Mouse (Mus musculus) liver, postnatal 0 days (tissue): ENCODE data around the gene Sod2. TPM values are rescaled to one million over a fixed set of nuclear protein-coding genes. Genes with fewer than 3 reads are reported as not detected.
"Not testable (repeated sequence)": the region's sequence is repeated elsewhere in the genome, so short reads cannot be mapped to it uniquely, and the experiment has no call there.

ENCODE experiments used
- ATAC-seq: fragments of 200-750 bp; cut with Nextera tagmentation; 2 replicates; pipeline ENCODE4 v1.8.0; 2017; ENCODE audit warnings: mild to moderate bottlenecking, moderate library complexity
- DNase-seq: peaks from one replicate; pipeline ENCODE4 v3.0.0-alpha.2; 2016
- H3K27ac ChIP-seq: fragments of 300-500 bp; sonication (generic); 2 replicates; pipeline ENCODE4 v1.5.1; 2014; ENCODE audit warnings: antibody characterized with exemption, moderate library complexity, mild to moderate bottlenecking, low read depth
- H3K27me3 ChIP-seq: fragments of 300-500 bp; sonication (generic); 2 replicates; pipeline ENCODE4 v1.6.1; 2014; ENCODE audit warnings: low read length, control low read depth, mixed read lengths; ENCODE audit not compliant: insufficient read depth
- H3K36me3 ChIP-seq: fragments of 300-500 bp; sonication (generic); replicated peaks from 2 replicates; pipeline ENCODE4 v1.6.1; 2014; ENCODE audit warnings: mild to moderate bottlenecking, control low read depth, low read length, moderate library complexity, mixed read lengths; ENCODE audit not compliant: insufficient read depth
- H3K4me1 ChIP-seq: fragments of 300-500 bp; sonication (generic); 2 replicates; pipeline ENCODE4 v1.6.1; 2014; ENCODE audit warnings: antibody characterized with exemption, mild to moderate bottlenecking, control low read depth; ENCODE audit not compliant: insufficient read depth
- H3K4me2 ChIP-seq: fragments of 300-500 bp; sonication (generic); 2 replicates; pipeline ENCODE4 v1.6.1; 2014; ENCODE audit warnings: low read depth, mild to moderate bottlenecking, low read length, moderate library complexity, mixed read lengths
- H3K4me3 ChIP-seq: fragments of 300-500 bp; sonication (generic); 2 replicates; pipeline ENCODE4 v1.5.1; 2014; ENCODE audit warnings: low read depth, low read length
- H3K9ac ChIP-seq: fragments of 300-500 bp; sonication (generic); replicated peaks from 2 replicates; pipeline ENCODE4 v1.6.1; 2014; ENCODE audit warnings: mild to moderate bottlenecking, moderate library complexity
- H3K9me3 ChIP-seq: fragments of 300-500 bp; sonication (generic); 2 replicates; pipeline ENCODE4 v1.6.1; 2016; ENCODE audit warnings: mild to moderate bottlenecking, control low read depth, low read length, mixed read lengths
- WGBS: fragments of 180-500 bp; shearing (Covaris S2); extraction: QIAGEN DNeasy Blood & Tissue Kit; methylation state at CpG from one replicate; pipeline ENCODE4 v1.1.7; 2014; ENCODE audit not compliant: insufficient replicate concordance; 5-methylcytosine and 5-hydroxymethylcytosine counted together
- polyA plus RNA-seq: library from polyadenylated mRNA; unstranded; fragments of >200 nt; fragmentation: Nextera tagmentation; extraction: Ambion mirVana; gene quantifications from 2 replicates; pipeline ENCODE4 v1.2.1, GENCODE M21; 2015

The Sod2 gene
- polyA plus RNA-seq, 1 experiment from 2014 or later = 200 TPM

- H3K9me3 ChIP-seq, H3K4me3 ChIP-seq, H3K4me2 ChIP-seq, H3K27ac ChIP-seq, H3K27me3 ChIP-seq, H3K36me3 ChIP-seq, DNase-seq, H3K4me1 ChIP-seq, H3K9ac ChIP-seq, ATAC-seq: not testable (repeated sequence)
- 63% methylated on average over 4 of the region's 7 CpGs for WGBS
Observed at GRCm38 (mm10) chr17:13062882-13063281, 56.2 kb downstream of the Sod2 start.

- H3K4me1 ChIP-seq, DNase-seq, H3K9ac ChIP-seq, H3K4me2 ChIP-seq, H3K4me3 ChIP-seq, H3K9me3 ChIP-seq, H3K27me3 ChIP-seq, H3K36me3 ChIP-seq, H3K27ac ChIP-seq, ATAC-seq: not testable (repeated sequence)
- WGBS = 91% methylated on average over 1 of the region's 4 CpGs
Observed at GRCm38 (mm10) chr17:13067864-13068385, 61.3 kb downstream of the Sod2 start.

- not testable (repeated sequence) for H3K9ac ChIP-seq, H3K27ac ChIP-seq, H3K27me3 ChIP-seq, DNase-seq, H3K36me3 ChIP-seq, ATAC-seq, H3K4me2 ChIP-seq, H3K4me1 ChIP-seq, H3K9me3 ChIP-seq, H3K4me3 ChIP-seq
- 30% methylated on average over 3 of the region's 5 CpGs for WGBS
Observed at GRCm38 (mm10) chr17:13069227-13069626, 62.6 kb downstream of the Sod2 start.

Other genes with a start within 250 kb of the Sod2 start
- 4.5 and 6.5 TPM in 2 replicates for gene Igf2r, start 237.2 kb upstream of the Sod2 start, polyA plus RNA-seq
- 0.12 and 0.28 TPM in 2 replicates for gene Mas1, start 138.7 kb upstream of the Sod2 start, polyA plus RNA-seq
- gene Mrgprh, start 130.8 kb upstream of the Sod2 start, polyA plus RNA-seq = not detected in 2 replicates
- 0.47 and 0.95 TPM in 2 replicates for gene Pnldc1, start 96.6 kb upstream of the Sod2 start, polyA plus RNA-seq
- gene Tcp1, start 91.1 kb upstream of the Sod2 start, polyA plus RNA-seq = 136 TPM in 2 replicates
- 72.2 and 81.0 TPM in 2 replicates for gene Mrpl18, start 90.5 kb upstream of the Sod2 start, polyA plus RNA-seq
- gene Acat3, start 66.2 kb upstream of the Sod2 start, polyA plus RNA-seq = 38.4 and 38.8 TPM in 2 replicates
- gene Acat2, start 46.1 kb upstream of the Sod2 start, polyA plus RNA-seq = 36.4 and 39.1 TPM in 2 replicates
- gene Wtap, start 12.7 kb upstream of the Sod2 start, polyA plus RNA-seq = 49.2 and 54.6 TPM in 2 replicates
- gene Gpr31b, start 45.5 kb downstream of the Sod2 start, polyA plus RNA-seq = not detected in 2 replicates
- not detected in 2 replicates for gene Tcp10b, start 54.3 kb downstream of the Sod2 start, polyA plus RNA-seq
- 0.05 TPM in 1 of 2 replicates, not detected in the other for gene Unc93a, start 125.0 kb downstream of the Sod2 start, polyA plus RNA-seq
- not detected in 2 replicates for gene Smok2a, start 214.3 kb downstream of the Sod2 start, polyA plus RNA-seq
- not detected in 2 replicates for gene Smok2b, start 223.4 kb downstream of the Sod2 start, polyA plus RNA-seq